Comparison of ENCODE assay signal across 8 mouse cellular contexts in the genomic region with DNA sequence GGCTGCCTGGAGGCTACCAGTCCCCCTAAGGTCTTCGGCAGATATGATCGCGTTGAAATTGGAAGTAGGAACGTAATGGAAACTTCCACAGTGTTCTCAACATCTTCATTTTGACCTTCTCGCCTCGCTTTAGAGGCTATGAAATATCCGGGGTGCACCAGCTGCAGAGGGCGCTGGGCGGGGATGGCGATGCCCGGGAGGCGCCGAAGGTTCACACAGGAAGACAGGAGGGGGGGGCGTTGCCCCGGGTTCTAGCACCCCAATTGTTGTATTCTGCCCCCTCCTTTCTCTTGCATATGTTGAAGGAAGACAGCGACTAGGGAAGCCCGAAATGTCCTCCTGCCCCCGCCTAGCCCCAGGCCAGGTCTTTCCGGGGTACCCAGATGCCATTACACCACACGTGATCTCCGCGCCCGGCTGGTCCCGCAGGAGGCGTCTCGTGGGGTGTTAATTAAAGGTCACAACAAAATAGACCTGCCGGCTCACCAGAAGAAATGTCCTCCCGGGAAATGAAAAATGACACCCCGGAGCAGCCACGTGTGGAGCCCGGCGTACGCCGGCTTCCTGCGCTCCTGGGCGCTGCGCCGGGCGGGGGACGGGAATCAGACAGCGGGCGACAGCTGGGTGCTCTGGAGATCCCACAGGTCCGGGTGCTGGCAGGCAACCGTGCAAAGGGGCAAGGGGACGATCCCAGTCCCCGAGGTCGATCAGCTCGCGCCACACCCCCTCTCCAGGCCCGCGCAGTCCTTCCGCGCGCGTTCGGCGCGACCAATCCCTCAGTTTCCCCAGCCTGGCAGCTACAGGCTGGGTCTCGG. TPM values are rescaled to one million over a fixed set of nuclear protein-coding genes. Genes with fewer than 3 reads are reported as not detected.
DNase-seq lines count a peak whose midpoint lies in the region; ATAC-seq lines count a peak whose summit lies in the region.

No protein-coding gene starts in this region.

- H3K27ac ChIP-seq in hindbrain, embryonic 15.5 days (replicated peaks) = peak overlapping the region; percentile 96

- ATAC-seq in common myeloid progenitor, adult 5-6 weeks (replicated peaks; ENCODE audit: low read depth, poor library complexity, severe bottlenecking) = peak; percentile 34
- peak; percentile 55 for ATAC-seq in hindbrain, embryonic 15.5 days (ENCODE audit: low FRiP score, low read depth)
- peak; percentile 28 for ATAC-seq in megakaryocyte, adult 5-6 weeks (ENCODE audit: poor library complexity, severe bottlenecking)

- no peaks in the 10 kb centered on the region for H3K27me3 ChIP-seq in hindbrain, embryonic 15.5 days

- H3K4me1 ChIP-seq in hindbrain, embryonic 15.5 days (replicated peaks) = peaks cover 26% of the 10 kb centered on the region; the same call in 1 of the 2 replicates

- WGBS in hindbrain, embryonic 15.5 days = under 1% methylated on average over 58 of the region's 59 CpGs

- no peaks in the 10 kb centered on the region for H3K9me3 ChIP-seq in hindbrain, embryonic 15.5 days

- H3K9ac ChIP-seq in hindbrain, embryonic 15.5 days = peak overlapping the region; percentile 72

- peak; percentile 11 for DNase-seq in adrenal gland, adult 8-10 months
- peak; percentile 69 for DNase-seq in gastrocnemius, adult 18-20 months (ENCODE audit: low spot score)
- DNase-seq in left cerebral cortex, adult 8-10 months (ENCODE audit: low spot score in 2 of 2) = peak; percentile 22 to 42
- peak; percentile 52 to 58 for DNase-seq in right cerebral cortex, postnatal 10 days (ENCODE audit: low spot score in 2 of 2)
- no peak for DNase-seq in c-Kit-positive CD71-positive TER-119-positive erythroid progenitor cells, embryonic 14.5 days (ENCODE audit: low spot score)

- H3K4me2 ChIP-seq in hindbrain, embryonic 15.5 days = peak overlapping the region; percentile 97

- no peaks in the 10 kb centered on the region for H3K36me3 ChIP-seq in hindbrain, embryonic 15.5 days

- peak overlapping the region; percentile 56 for H3K4me3 ChIP-seq in hindbrain, embryonic 15.5 days

RNA-seq across cellular contexts. Expression of gene Kif26b, which starts 1.2 kb away (rescaled TPM):
- 1 to 10 TPM; 1.9 to 4.6 (median 2.4) TPM for total RNA-seq in adrenal gland, adult 8-10 months (2022)
- total RNA-seq in common myeloid progenitor, adult 5-6 weeks (2017) = 0.69 and 1.3 TPM in 2 replicates
- total RNA-seq in gastrocnemius, adult 18-20 months (2021) = 1 to 10 TPM; 2.4 to 3.2 TPM
- polyA plus RNA-seq in hindbrain, embryonic 15.5 days (2015; fragmentation: Nextera tagmentation; extraction: Ambion mirVana) = 10.8 and 11.8 TPM in 2 replicates
- 10 to 100 TPM in 1 of 4 experiments, 1 to 10 TPM in 3; 9.3 to 10.2 (median 9.4) TPM for total RNA-seq in left cerebral cortex, adult 8-10 months (2022)
- total RNA-seq in megakaryocyte, adult 5-6 weeks (2015) = 0.02 and 0.20 TPM in 2 replicates
- 0.04 TPM in 1 of 2 replicates, not detected in the other for total RNA-seq in megakaryocyte, adult 5-6 weeks (2017)
